Mouse (Mus musculus) embryo, embryonic 10 days (tissue): ENCODE results near the gene Fam151b.

Experiments used
- DNase-seq: peaks from one replicate; pipeline ENCODE4 v3.0.0-alpha.2; 2015; ENCODE audit warnings: low spot score

Gene Fam151b

GRCm38 (mm10) chr13:92410486-92410885 lies 73.3 kb downstream of the Fam151b start:
- peak; percentile 2 for DNase-seq

- no peak for DNase-seq
These were observed 80.3 kb downstream of the Fam151b start for GRCm38 (mm10) chr13:92403496-92403895.

GRCm38 (mm10) chr13:92402063-92402462 lies 81.8 kb downstream of the Fam151b start:
- no peak for DNase-seq
